Mouse (Mus musculus) kidney, adult 8-10 months (tissue): ENCODE measurements around the gene Olfr288.

ENCODE experiments used
- DNase-seq, 2 experiments: peaks; one replicate each; pipeline ENCODE4 v3.0.0; 2022

Olfr288 gene

DNA sequence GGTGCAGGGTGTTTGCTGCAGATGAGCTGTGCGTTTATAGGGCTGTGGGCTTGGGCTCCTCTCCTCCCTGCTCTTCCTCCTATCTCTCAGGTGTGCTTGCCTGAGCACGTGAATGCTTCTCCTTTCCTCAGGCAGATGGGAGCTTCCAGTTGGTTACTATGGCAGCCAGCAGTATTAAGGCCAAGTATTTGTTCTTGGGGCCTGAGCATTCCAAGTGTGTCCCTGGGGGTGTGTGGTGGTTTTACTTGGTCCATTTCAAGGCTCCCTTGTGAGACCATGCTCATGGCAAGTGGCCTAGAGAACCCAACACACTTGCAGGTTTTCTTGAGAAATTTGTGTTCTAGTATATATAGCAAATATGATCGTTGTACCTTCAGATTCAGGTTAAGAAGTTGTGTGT, at the start of gene Olfr288:
Gene Olfr288 (minus strand): TSS at position 101 of the 400 bp plus-strand sequence.
- DNase-seq: no peak

DNA sequence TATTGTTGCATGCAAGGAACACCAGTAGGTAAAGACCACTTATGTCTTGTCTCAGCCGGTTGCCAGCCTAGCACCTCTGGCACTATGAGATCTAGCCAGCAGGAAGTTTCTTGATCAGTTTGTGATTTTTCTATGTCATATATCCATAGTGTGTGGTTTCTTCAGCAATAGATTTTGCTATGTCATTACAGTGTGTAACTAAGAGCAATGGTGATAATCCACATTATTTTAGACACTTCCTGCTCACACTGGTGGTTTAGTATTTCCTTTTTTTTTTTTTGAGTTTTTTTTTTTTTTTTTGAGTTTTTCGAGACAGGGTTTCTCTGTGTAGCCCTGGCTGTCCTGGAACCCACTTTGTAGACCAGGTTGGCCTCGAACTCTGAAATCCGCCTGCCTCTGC, 40.1 kb upstream of the Olfr288 start:
- DNase-seq: no peak

DNA sequence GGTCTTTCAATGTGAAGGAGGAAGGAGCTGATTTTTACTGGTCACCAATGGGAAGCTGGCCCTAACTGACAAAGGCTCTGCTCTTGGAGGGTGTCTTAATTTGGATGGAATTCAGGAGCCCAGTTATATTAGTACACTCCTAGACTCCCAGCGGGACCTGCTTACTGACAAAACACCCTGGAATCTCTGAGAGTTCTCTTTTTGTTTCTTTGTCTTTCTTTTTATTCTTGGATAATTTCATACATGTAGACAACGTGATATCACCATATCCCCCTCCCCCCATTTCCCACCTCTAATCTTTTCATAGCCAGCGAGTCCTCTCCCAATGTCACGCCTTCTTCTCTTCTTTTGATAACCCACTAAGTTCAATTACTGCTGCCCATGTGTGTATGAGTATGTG, 39.0 kb upstream of the Olfr288 start, which contains the start of gene Olfr286:
Gene Olfr286 (minus strand): TSS at position 101 of the 400 bp plus-strand sequence.
- DNase-seq: no peak

DNA sequence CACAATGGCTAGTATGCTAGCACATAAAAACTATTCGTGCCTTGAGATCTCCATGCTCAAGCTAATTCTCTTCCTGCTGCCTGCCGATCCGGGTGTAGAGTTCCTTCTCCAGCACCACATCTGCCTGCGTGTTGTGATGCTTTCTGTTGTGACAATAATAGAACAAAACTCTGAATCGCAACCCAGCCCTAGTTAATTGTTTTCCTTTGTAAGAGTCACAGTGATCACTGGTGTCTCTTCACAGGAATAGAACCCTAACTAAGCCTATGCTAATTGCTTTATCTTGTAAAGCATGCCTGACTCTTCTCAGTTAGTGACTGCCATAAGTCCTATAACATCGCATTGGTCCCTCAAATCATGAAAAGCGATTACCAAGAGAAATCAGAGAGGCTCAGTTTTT, 30.8 kb upstream of the Olfr288 start:
- no peak for DNase-seq

DNA sequence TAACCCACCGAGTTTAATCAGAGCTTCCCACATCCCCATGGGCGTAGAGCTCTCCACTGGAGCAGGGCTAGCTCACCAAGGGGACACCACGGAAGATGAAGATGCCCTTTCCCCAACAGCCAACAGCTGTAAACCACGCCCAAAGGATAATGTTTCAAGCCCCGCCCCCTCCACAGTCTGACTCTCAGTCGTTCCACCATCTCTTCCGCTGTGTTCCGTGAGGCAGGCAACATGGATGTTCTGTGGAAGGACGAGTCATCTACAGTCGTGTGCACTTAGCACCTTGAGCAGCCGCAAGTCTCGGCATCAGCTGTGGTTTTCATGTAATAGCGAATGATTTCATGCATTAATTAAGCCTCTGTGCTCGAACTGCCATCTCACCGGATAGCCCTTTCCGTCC, 30.3 kb upstream of the Olfr288 start:
- no peak for DNase-seq

DNA sequence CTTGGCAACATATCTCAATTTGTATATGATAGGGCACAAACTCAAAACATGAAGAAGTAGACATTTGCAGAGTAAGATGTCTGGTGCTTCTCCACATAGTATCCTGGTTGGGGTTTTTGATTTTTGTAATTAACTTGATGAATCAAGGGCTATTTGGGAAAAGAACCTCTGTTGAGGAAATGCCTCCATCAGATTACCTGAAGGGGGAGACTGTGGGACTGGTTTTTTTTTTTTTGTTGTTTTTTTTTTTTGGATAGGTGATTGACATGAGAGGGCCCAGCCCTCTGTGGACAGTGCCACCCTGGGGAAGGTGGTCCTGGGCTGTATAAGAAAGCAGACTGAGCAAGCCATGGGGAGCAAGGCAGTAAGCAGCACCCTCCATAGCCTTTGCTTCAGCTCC, 27.0 kb upstream of the Olfr288 start:
- no peak for DNase-seq

DNA sequence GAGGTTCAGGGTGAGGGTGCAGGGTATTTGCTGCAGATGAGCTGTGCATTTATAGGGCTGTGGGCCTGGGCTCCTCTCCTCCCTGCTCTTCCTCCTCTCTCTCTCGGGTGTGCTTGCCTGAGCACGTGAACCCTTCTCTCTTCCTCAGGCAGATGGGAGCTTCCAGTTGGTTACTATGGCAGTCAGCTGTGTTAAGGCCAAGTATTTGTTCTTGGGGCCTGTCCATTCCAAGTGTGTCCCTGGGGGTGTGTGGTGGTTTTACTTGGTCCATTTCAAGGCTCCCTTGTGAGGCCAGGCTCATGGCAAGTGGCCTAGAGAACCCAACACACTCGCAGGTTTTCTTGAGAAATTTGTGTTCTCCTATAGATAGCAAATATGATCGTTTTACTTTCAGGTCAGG, 25.5 kb upstream of the Olfr288 start, which contains the start of the genes Gm44579 and Olfr287:
Gene Gm44579 (minus strand): TSS at position 101 of the 400 bp plus-strand sequence.
Gene Olfr287 (minus strand): TSS at position 180 of the 400 bp plus-strand sequence.
- no peak for DNase-seq

DNA sequence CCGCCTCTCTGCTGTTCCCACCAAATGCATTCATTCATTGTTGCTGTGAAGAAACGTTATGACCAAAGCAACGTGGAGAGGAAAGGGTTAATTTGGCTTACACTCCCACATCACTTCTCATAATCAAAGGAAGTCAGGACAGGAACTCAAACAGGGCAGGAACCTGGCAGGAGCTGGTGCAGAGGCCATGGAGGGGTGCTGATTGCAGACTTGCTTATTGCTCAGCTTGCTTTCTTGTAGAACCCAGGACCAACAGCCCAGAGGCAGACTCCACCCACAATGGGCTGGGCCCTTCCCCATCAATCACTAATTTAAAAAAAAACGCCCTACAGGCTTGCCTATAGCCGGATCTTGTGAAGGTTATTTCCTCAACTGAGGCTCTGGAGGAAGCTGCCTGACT, 18.8 kb upstream of the Olfr288 start:
- DNase-seq: no peak

DNA sequence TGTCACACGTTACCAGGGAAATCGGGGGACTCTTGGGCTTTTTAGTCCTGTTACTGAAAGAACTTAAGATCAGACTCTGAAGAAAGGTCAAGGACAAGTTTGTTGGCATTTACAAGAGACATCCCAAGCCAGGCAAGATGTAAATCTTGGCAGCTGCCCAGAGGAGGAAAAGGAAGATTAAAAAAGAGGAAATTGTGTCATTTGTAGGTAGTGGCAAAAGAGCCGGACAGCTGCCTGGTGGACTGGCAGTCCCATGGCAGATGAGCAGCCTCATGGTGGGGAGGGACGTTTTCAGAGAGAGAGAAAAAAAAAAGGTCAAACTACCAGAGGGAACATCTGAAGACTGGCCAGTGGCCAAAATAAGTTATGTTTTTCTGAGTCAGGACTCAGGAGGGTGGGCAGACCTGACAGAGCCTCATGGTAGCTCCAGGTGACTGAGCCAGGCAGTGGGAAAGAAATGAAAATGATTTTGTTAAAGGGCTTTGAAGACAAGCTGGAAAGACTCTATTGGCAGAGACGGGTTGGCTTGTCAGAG, 18.1 kb upstream of the Olfr288 start:
- peak; percentile 4 to 15 for DNase-seq

DNA sequence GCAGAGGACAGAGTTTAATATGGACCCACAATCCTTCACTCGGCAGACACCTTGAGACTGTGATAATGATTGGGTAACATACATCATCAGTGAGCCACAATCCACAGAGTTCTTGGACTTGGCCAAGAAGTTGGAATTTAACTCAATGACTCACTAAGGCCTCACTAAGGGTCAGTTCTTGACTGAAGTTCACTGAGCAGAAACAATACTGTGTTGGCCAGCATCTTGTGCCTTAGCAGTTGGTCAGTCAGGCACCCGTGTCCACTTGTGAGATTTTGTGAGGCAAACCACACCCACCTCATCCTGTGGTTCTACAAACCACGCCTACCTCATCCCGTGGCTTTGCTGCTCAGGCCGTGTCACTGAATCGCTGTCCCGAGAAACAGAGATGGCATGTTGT, 14.3 kb upstream of the Olfr288 start:
- peak; percentile 57 to 77 for DNase-seq

DNA sequence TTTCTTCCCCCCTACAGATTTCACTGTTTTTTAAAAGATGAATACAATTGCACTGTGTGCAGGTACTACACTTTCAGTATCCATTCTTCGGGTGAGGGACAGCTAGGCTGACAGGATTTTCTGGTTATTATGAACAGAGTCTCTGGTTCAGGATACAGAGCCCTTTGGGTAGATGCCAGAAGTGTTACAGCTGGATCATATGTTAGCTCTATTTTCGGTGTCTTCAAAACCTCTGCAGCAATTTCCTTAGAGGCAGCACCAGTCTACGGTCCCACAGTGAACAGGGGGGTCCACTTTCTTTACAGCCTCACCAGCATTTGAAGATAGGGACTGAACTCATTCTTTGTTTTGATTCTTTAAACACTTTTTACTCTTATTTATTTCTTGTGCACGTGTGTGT, 10.9 kb downstream of the Olfr288 start:
- DNase-seq: no peak

DNA sequence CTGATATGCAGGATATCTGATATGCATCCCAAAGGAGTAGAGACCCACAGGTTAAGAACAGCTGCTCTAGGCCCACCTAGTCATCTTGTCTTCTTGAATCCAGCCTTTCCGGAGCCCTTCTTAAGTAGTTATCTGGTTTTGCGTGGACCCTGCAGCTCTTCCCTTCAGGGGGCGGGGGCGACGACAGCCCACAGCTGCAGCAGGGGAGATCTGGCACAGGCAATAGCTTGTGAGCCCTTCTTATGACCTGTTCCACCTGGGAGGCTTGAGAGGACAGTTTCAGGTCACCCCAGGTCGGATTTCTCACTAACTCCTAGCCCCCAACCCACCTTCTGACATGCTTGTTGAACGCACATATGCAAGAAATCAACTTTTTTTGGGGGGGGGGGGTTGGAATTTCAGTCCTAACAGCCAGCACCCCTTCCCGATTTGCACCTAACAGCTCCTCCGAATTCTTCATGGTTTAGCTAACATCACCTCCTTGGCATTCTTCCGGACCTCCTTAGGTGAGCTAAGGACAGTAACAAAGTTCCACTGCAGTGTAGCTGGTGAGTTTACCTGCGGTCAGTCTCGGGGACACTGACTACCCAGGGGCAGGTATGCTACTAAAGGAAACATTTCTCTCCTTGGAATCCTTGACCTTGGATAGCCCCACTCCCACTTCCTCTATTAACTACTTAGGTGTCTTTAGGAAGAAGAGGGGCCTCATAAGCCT, 13.3 kb downstream of the Olfr288 start:
- peak; percentile 32 to 40 for DNase-seq

DNA sequence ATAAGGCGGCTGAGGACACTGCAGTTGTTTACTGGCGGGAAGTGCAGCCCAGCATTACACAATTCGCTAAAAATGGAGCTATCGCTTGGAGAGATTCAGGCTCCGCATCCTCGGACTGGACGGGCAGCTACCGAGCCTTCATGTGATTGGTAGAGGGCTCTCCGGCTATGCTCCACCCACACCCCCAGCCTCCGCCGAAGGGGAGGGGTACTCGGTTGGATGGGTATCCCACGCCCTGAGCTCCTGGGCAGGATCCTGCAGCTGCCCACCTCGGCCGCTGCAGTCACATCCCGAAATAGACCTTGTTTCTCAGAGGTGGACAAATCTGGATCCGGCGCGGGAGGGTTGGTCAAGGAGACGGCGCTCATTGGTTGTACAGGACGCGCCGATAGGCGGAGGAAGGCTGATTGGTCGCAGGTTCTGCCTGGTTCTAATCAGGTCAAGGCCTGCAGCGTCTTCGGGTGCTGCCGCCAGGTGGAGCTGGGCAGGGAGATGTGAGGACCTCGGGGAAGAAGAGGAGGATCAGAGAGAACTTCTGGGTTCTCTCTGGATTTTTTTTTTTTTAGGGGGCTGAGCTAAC, 14.1 kb downstream of the Olfr288 start:
- DNase-seq: peak; percentile 92 to 94

DNA sequence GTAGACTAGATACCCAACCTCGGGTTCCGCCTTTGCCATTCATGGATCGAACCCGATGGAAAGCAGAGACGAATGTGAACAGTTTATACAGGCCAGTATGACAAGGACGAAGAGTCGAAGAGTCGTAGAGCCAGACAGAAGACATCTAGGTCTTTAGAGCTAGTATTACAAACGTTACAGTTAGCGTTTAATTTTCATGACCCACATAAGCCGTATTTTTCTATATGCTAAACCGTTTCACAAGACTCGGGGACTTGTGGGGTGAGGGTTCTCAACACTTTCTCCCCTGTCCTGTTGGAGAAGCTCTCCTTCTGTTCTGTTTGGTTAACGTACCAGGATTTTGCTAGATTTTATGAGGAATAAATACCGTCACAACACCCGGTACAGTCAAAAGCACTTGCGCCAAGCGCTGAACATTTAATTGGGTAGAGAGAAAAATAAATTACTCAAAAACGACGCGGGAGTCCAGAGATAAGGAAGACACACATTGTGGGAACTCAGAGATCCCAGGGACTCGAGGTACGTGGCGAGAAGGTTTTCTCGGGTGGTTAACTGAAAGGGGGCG, 14.7 kb downstream of the Olfr288 start:
- no peak for DNase-seq

DNA sequence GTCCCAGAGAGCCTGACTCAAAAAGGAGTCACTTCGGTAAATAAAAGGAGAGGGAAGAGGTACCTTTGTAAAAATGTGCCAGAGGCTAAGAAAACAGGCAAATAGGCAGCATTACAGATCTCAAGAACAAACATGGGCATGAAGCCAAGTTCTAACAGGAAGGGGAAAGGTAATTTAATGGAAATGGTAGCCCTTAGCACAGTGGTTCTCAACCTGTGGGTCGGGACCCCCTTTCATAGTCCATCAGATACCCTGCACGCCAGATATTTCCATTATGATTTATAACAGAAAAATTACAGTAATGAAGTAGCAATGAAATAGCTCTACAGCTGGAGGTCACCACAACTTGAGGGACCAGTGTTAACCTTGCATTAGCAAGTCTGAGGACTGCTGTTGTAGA, 18.0 kb downstream of the Olfr288 start:
- DNase-seq: no peak

DNA sequence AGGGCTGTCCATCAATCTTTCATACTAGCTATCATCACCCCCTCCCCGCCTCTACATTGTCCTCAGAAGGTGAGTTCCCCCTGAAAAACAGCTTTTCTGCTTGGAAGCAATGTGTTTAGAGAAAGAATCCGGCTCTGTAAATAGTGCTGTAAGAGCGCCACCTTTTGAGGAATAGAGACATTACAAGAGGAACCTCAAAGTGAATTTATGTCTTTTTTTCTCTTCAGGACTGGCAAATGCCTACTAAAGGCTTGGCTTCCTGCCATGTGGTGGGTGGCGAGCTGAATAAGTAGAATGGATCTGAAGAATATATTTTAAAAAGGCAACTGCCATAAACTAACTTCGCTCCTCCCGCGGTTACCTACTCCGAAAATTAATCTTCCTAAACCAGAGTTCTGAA, 21.5 kb downstream of the Olfr288 start:
- DNase-seq: peak; percentile 15 to 37

DNA sequence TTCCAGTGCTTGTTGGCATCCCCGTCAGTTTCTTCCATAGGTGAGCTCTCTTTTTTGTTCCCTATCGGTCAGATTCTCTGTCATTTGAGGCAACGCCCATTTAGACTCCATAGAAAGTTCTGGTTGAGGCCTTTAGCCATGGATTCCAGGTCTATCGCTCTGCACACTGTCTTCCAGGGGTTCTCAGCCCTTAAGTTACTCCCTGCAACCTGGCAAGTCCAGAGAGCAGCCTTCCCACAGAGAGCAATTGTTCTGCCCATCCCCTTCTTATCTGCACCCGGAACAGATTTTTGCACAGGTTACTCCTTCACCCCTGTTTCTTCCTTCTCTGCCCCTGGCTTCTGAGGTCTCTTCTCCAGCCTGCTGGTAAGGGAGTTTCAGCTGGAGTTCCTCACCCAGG, 23.2 kb downstream of the Olfr288 start:
- no peak for DNase-seq

DNA sequence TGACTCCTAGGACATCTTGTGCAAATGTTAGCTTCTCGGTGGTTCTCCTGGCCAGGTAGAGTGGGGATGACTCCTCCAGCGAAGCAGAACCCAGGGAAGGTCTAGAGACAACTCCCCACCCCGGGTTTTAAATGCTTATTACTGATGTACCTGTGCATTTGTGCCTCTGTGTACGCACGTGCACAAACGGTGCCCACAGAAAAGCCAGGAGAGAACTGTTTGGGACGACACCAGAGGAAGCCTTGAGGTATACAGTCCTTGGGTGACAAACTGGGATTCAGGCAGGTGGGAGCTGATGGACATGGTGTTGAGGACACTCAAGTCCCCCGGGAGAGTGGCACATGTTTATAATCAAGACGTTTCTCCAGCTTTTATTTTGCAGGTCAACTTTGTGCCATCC, 24.4 kb downstream of the Olfr288 start:
- DNase-seq: no peak

DNA sequence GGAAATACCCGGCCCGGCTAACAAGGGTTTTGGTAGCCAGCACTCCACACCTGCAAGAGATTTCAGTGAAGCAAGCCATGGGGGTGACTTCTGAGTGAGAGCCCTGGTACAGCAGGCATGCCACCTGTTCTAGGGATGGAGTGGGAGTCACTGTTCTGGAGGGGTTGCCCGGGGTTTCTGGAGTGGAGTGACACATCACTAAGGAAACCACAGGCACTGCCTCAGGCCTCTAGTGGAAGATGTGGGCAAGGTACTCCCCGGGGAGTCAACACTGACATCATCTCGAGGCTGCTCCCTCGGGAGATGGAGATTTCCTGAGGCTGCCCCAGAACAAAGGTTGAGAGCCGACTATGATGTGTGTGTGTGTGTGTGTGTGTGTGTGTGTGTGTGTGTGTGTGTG, 25.0 kb downstream of the Olfr288 start:
- no peak for DNase-seq

DNA sequence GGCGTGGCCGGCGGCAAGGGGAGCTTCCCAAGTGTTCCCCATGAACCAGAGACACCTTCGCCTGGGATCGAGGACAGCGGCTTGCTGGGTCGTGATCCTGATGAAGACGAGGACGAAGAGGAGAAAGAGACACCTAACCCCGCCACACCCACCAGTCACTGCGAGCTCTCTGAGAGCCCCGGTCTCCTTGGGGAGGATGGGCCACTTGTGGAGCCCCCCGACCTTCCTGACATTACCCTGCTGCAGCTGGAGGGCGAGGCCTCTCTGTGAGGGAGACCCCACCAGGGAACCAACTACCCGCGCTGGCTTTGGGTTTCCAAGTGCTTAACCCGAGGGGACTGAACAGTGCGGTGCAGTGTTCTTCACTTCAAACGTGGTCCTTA, 26.7 kb downstream of the Olfr288 start:
- DNase-seq: no peak

DNA sequence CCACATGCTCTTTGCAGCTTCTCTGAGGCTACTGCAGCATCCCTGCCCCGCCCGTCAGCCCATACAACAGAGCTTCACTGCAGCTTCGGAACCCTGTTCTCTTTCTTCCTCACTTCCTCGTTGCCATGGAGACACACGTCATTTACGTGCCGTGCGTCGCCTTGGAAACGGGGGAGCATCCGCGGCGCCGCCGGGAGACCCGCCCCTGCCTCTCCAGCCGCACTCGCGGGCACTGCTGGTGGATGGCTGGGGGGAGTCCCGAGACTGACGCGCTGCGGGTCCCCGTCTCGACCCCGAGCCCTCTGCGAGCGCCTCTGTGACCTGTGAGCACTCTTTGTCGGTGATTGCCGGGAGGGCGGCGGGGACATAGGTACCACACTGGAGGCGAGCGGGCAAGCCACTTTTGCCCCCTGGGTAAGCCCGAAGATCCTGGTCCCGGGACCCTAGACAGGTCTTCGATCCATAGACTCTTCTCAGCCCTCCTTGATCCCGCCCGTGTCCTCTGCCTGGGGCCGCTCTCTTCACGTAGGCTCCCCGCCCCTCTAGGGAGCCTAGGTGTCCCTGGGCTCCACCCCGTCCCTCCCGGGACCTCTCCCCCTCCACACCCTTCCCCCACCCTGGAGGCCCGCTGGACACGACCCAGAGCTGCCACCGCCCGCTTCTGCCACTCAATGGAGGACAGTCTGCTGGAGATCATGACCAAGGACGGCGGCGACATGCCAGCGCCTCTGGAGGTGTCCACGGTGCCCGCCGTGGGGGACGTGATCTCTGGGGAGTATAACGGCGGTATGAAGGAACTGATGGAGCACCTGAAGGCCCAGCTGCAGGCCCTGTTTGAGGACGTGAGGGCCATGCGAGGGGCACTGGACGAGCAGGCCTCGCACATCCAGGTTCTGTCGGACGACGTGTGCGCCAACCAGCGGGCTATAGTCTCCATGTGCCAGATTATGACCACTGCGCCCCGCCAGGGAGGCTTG, 27.4 kb downstream of the Olfr288 start:
- peak; percentile 45 to 49 for DNase-seq

DNA sequence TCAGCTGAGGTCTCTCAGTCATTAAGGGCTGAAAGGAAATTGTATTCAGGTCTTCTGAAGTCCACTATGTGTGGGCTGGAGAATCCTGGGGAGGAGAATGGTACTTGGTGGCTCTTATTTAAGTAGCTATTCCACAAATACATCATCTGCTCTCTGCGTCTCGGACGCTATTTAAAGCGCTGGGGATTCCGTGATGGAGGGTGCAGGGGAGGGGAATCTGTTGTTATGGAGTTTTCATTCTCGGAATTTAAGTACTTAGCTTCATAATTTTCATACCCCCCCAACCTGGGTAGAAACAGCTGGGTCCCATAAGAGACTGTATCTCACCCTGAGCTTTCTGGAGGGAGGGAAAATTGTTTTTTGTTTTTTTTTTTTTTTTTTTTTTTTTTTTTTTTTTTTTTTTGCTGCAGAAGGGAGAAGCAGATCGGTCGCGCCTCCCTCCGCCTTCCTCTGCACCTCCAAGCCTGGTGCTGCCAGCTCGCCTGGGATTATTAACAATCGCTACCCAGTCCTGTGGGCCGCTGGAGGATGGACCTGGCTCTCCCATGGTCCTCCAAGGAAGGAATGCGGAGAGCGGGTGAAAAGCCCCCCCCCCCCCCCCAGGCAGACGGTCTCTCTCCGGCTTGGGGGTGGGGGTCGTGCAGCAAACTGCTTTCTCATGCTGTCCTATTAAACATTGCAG, 28.2 kb downstream of the Olfr288 start, which contains the start of gene Ccdc184:
Gene Ccdc184 (plus strand): TSS at position 196 of the 682 bp plus-strand sequence.
- no peak for DNase-seq
